Mouse (Mus musculus): ENCODE results near the gene H2-Ob. TPM values are rescaled to one million over a fixed set of nuclear protein-coding genes. Genes with fewer than 3 reads are reported as not detected.
A peak's percentile ranks its signal among the peaks of the same experiment; 100 is the strongest.
"Not testable (repeated sequence)": the region's sequence is repeated elsewhere in the genome, so short reads cannot be mapped to it uniquely, and the experiment has no call there.

H2-Ob gene
- polyA plus RNA-seq, 1 experiment from 2014 or later = not detected

DNA sequence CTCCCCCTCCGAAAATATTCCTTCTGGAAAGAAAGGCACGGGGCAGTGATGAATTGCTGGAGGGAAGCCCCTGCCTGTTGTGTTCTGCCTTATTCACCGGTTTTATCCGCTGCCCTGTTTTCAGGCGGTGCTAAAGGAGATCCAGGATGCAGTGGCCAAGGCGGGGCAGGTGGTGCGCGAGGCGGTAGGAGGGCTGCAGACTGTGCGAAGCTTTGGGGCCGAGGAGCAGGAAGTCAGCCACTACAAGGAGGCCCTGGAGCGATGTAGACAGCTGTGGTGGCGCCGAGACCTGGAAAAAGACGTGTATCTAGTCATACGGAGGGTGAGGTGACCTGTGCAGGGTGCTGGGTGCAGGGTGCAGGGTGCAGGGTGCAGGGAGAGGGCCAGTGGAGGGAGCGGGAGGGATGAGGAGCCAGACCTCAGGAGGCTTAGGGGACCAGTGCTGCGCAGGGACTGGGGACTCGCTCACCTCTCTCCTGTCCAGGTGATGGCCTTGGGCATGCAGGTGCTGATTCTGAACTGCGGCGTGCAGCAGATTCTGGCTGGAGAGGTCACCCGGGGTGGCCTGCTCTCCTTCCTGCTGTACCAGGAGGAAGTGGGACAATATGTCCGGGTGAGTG is 26.8 kb upstream of the H2-Ob start:
- H3K9me3 ChIP-seq (ENCODE audit: control insufficient read depth, low read length) = no peaks in the 10 kb centered on the region
- H3K27me3 ChIP-seq (ENCODE audit: control insufficient read depth, insufficient read depth, low read length) = peaks cover 14% of the 10 kb centered on the region; the same call in 1 of the 2 replicates
- H3K9ac ChIP-seq (replicated peaks; ENCODE audit: low read length) = no peak overlapping the region
- no peaks in the 10 kb centered on the region for H3K4me1 ChIP-seq (ENCODE audit: control insufficient read depth, insufficient read depth, low read length)
- no peak overlapping the region for H3K4me2 ChIP-seq (ENCODE audit: low read length)
- ATAC-seq (ENCODE audit: low FRiP score, low TSS enrichment) = no peak
- H3K27ac ChIP-seq (replicated peaks; ENCODE audit: low read depth, low read length) = no peak overlapping the region
- WGBS = 18% methylated on average over 23 of the region's 23 CpGs
- H3K36me3 ChIP-seq (ENCODE audit: control insufficient read depth, insufficient read depth, low read length) = no peaks in the 10 kb centered on the region
- DNase-seq = no peak
- no peak overlapping the region for H3K4me3 ChIP-seq (replicated peaks; ENCODE audit: low read depth, low read length)

DNA sequence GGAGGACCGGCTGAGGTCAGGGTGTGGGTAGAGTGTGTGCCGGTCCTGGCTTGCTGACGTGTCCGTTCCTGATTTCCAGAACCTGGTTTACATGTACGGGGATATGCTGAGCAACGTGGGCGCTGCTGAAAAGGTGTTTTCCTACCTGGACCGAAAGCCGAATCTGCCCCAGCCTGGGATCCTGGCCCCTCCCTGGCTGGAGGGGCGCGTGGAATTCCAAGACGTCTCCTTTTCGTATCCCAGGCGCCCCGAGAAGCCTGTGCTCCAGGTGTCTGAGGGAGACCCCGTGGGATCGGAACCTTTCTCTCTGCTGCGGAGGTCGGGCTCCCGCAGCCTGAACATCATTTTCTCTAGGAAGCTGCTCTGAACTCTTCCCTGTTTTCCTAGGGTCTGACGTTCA is 24.8 kb upstream of the H2-Ob start:
- Histone ChIP-seq H3K27ac (replicated peaks; ENCODE audit: low read depth, low read length) (no peak overlapping the region), H3K4me1 (ENCODE audit: control insufficient read depth, insufficient read depth, low read length) (no peaks in the 10 kb centered on the region), H3K9me3 (ENCODE audit: control insufficient read depth, low read length) (no peaks in the 10 kb centered on the region), H3K4me3 (replicated peaks; ENCODE audit: low read depth, low read length) (no peak overlapping the region), H3K27me3 (ENCODE audit: control insufficient read depth, insufficient read depth, low read length) (peaks cover 14% of the 10 kb centered on the region; the same call in 1 of the 2 replicates), H3K9ac (replicated peaks; ENCODE audit: low read length) (no peak overlapping the region), H3K4me2 (ENCODE audit: low read length) (peak overlapping the region; percentile 17; the same call in 1 of the 2 replicates), H3K36me3 (ENCODE audit: control insufficient read depth, insufficient read depth, low read length) (no peaks in the 10 kb centered on the region)
- no peak for DNase-seq
- WGBS = 47% methylated on average over 21 of the region's 21 CpGs
- ATAC-seq (ENCODE audit: low FRiP score, low TSS enrichment) = no peak

DNA sequence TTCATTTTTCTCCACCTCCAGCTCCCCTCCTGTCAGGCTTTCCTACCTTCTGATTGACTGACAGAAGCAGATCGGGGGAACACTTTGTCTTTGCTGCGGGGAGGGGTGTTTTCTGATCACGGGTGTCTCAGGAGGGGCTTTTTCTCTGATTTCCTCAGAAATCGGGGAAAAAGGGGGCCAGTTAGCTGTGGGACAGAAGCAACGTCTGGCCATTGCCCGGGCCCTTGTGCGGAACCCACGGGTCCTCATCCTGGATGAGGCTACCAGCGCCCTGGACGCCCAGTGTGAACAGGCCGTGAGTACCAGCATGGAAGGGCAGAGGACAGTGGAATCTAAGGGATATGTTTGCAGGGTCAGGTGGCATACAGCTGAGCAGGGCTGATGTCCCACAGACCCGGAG is 23.5 kb upstream of the H2-Ob start:
- WGBS = 87% methylated on average over 12 of the region's 12 CpGs
- no peak for ATAC-seq (ENCODE audit: low FRiP score, low TSS enrichment)
- Histone ChIP-seq H3K4me3 (replicated peaks; ENCODE audit: low read depth, low read length) (no peak overlapping the region), H3K36me3 (ENCODE audit: control insufficient read depth, insufficient read depth, low read length) (no peaks in the 10 kb centered on the region), H3K27ac (replicated peaks; ENCODE audit: low read depth, low read length) (no peak overlapping the region), H3K9ac (replicated peaks; ENCODE audit: low read length) (no peak overlapping the region), H3K9me3 (ENCODE audit: control insufficient read depth, low read length) (no peaks in the 10 kb centered on the region), H3K4me2 (ENCODE audit: low read length) (no peak overlapping the region), H3K4me1 (ENCODE audit: control insufficient read depth, insufficient read depth, low read length) (no peaks in the 10 kb centered on the region), H3K27me3 (ENCODE audit: control insufficient read depth, insufficient read depth, low read length) (peaks cover 14% of the 10 kb centered on the region; the same call in 1 of the 2 replicates)
- DNase-seq = no peak

DNA sequence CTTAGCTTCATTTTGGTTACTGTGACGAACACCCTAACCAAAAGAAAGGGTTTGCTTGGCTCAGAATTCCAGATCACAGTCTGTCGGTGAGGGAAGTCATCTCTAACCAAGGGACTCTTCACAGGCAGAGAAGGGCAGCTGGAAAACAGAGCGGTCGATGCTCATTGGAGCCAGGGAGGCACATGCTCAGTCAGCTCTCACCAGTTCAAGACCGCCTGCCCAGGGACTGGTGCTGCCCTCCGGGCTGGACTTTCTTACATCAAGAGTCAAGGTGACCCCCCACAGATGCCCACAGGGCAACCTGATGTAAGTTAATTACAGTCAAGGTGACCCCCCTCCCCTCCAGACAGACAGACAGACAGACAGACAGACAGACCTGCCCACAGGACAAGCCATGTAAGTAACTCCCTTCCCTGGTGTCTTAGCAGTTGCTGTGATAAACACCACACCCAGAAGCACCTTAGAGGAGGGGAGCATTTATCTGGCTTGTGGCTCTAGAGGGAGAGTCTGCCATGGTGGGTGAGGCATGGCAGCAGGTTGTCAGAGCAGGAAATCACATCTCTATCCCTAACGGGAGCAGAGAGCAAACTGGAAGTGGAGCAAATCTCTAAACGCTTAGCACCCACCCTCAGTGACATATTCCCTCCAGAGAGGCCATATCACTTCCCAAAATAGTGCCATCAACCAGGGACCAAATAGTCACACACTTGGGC is 21.3 kb upstream of the H2-Ob start:
- H3K27me3 ChIP-seq (ENCODE audit: control insufficient read depth, insufficient read depth, low read length) = peaks cover 9% of the 10 kb centered on the region; the same call in 1 of the 2 replicates
- no peaks in the 10 kb centered on the region for H3K9me3 ChIP-seq (ENCODE audit: control insufficient read depth, low read length)
- no peak overlapping the region for H3K27ac ChIP-seq (replicated peaks; ENCODE audit: low read depth, low read length)
- DNase-seq (no peak), ATAC-seq (ENCODE audit: low FRiP score, low TSS enrichment) (no peak)
- 83% methylated on average over 8 of the region's 8 CpGs for WGBS
- H3K9ac ChIP-seq (replicated peaks; ENCODE audit: low read length) = no peak overlapping the region
- no peak overlapping the region for H3K4me2 ChIP-seq (ENCODE audit: low read length)
- no peak overlapping the region for H3K4me3 ChIP-seq (replicated peaks; ENCODE audit: low read depth, low read length)
- no peaks in the 10 kb centered on the region for H3K4me1 ChIP-seq (ENCODE audit: control insufficient read depth, insufficient read depth, low read length)
- H3K36me3 ChIP-seq (ENCODE audit: control insufficient read depth, insufficient read depth, low read length) = no peaks in the 10 kb centered on the region

DNA sequence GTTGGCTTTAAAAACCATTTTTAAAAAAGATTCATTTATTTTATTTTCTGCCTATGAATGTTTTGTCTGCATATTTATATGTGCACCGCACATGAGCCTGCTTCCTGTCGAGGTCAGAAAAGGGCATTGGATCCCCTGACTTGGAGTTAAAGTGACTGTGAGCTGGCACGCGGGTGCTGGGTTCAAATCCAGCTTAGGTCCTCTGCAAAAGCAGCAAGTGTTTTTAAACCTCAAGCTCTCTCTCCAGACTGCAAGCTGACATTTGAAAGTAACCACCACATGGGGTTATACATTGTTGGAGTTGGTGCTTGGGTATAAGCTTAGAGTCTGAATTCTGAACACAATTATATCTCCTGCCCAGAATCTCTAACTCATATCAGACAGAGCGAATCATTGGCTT is 20.7 kb upstream of the H2-Ob start:
- H3K4me2 ChIP-seq (ENCODE audit: low read length) = no peak overlapping the region
- no peak for DNase-seq
- WGBS = 90% methylated on average over 5 of the region's 5 CpGs

DNA sequence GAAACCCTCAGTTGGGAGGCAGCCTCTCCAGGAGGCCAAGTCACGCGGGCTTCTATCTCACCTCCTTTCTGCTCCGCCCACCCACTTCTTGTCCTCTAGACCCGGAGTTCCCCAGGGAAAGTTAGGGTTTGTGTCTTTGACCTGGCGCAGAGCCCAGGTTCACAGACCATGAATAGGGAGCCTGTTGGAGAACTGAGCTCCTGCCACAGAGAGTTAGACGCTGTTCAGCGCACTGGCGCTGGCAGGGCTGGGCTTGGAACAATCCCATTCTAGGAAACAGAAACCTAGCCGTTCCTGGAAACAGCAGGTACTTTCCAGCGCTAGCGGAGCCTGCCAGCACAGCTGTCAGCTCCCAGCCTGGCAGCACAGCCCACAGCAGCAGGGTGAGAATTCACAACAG is 20.0 kb upstream of the H2-Ob start:
- no peaks in the 10 kb centered on the region for H3K27me3 ChIP-seq (ENCODE audit: control insufficient read depth, insufficient read depth, low read length)
- WGBS = 79% methylated on average over 11 of the region's 11 CpGs

More for the DNA sequence above, 20.7 kb upstream of the H2-Ob start:
- Histone ChIP-seq H3K9ac (replicated peaks; ENCODE audit: low read length) (no peak overlapping the region), H3K9me3 (ENCODE audit: control insufficient read depth, low read length) (no peaks in the 10 kb centered on the region), H3K4me1 (ENCODE audit: control insufficient read depth, insufficient read depth, low read length) (no peaks in the 10 kb centered on the region), H3K36me3 (ENCODE audit: control insufficient read depth, insufficient read depth, low read length) (no peaks in the 10 kb centered on the region), H3K27ac (replicated peaks; ENCODE audit: low read depth, low read length) (no peak overlapping the region), H3K4me3 (replicated peaks; ENCODE audit: low read depth, low read length) (no peak overlapping the region), H3K27me3 (ENCODE audit: control insufficient read depth, insufficient read depth, low read length) (peaks cover 6% of the 10 kb centered on the region; the same call in 1 of the 2 replicates)
- no peak for ATAC-seq (ENCODE audit: low FRiP score, low TSS enrichment)

DNA sequence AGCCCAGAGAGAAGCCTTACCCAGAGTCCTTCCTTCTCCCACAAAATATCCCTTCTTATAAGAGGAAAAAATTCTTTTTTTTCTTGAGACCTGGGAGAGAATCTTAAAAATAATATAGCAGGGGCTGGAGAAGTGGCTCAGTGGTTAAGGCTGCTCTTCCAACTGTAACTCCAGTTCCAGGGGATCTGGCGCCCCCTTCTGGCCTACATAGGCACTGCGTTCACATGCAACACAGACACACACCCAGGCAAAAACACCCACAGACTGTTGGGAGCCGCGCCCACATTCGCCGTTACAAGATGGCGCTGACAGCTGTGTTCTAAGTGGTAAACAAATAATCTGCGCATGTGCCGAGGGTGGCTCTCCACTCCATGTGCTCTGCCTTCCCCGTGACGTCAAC is 19.6 kb upstream of the H2-Ob start:
- not testable (repeated sequence) for H3K36me3 ChIP-seq (ENCODE audit: control insufficient read depth, insufficient read depth, low read length); H3K4me2 ChIP-seq (ENCODE audit: low read length); H3K9ac ChIP-seq (replicated peaks; ENCODE audit: low read length); H3K4me1 ChIP-seq (ENCODE audit: control insufficient read depth, insufficient read depth, low read length); H3K4me3 ChIP-seq (replicated peaks; ENCODE audit: low read depth, low read length); H3K9me3 ChIP-seq (ENCODE audit: control insufficient read depth, low read length); ATAC-seq (ENCODE audit: low FRiP score, low TSS enrichment); H3K27me3 ChIP-seq (ENCODE audit: control insufficient read depth, insufficient read depth, low read length); H3K27ac ChIP-seq (replicated peaks; ENCODE audit: low read depth, low read length); DNase-seq
- 89% methylated on average over 7 of the region's 11 CpGs for WGBS

More for the DNA sequence above, 20.0 kb upstream of the H2-Ob start:
- no peaks in the 10 kb centered on the region for H3K4me1 ChIP-seq (ENCODE audit: control insufficient read depth, insufficient read depth, low read length)
- no peak overlapping the region for H3K9ac ChIP-seq (replicated peaks; ENCODE audit: low read length)
- ATAC-seq (ENCODE audit: low FRiP score, low TSS enrichment) (no peak), DNase-seq (no peak)
- H3K27ac ChIP-seq (replicated peaks; ENCODE audit: low read depth, low read length) = no peak overlapping the region
- H3K9me3 ChIP-seq (ENCODE audit: control insufficient read depth, low read length) = no peaks in the 10 kb centered on the region
- no peak overlapping the region for H3K4me2 ChIP-seq (ENCODE audit: low read length)
- no peak overlapping the region for H3K4me3 ChIP-seq (replicated peaks; ENCODE audit: low read depth, low read length)
- no peaks in the 10 kb centered on the region for H3K36me3 ChIP-seq (ENCODE audit: control insufficient read depth, insufficient read depth, low read length)

DNA sequence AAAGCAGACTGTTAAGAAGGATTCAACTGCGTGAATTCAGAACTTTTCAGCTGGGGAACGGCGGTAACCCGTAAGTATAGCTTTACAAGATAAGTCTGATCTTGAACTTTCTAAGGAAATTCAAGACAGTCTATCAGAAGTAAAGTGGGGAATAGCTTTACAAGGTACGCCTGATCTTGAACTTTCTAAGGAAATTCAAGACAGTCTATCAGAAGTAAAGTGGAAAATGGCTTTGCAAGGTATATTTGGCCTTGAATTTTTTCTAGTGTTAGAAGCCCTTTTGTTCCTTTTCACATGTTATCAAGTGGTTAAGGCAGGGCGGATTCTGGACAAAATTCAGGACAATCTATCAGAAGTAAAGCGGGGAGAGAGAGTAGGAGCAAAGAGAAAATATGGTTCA is 18.9 kb upstream of the H2-Ob start:
- H3K4me3 ChIP-seq (replicated peaks; ENCODE audit: low read depth, low read length); H3K4me2 ChIP-seq (ENCODE audit: low read length); H3K9me3 ChIP-seq (ENCODE audit: control insufficient read depth, low read length); DNase-seq; ATAC-seq (ENCODE audit: low FRiP score, low TSS enrichment); H3K27me3 ChIP-seq (ENCODE audit: control insufficient read depth, insufficient read depth, low read length); H3K9ac ChIP-seq (replicated peaks; ENCODE audit: low read length); H3K27ac ChIP-seq (replicated peaks; ENCODE audit: low read depth, low read length); H3K36me3 ChIP-seq (ENCODE audit: control insufficient read depth, insufficient read depth, low read length); H3K4me1 ChIP-seq (ENCODE audit: control insufficient read depth, insufficient read depth, low read length): not testable (repeated sequence)
- 90% methylated on average over 3 of the region's 7 CpGs for WGBS

DNA sequence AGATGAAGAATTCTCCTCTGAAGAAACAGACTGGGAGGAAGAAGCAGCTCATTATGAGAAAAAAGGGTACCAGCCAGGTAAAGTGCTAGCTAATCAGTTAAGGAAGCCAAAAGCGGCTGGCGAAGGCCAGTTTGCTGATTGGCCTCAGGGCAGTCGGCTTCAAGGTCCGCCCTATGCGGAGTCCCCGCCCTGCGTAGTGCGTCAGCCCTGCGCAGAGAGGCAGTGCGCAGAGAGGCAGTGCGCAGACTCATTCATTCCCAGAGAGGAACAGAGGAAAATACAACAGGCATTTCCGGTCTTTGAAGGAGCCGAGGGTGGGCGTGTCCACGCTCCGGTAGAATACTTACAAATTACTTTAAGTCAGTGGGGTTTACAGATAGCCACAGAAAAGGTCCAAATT is 18.3 kb upstream of the H2-Ob start:
- DNase-seq; ATAC-seq (ENCODE audit: low FRiP score, low TSS enrichment); H3K27ac ChIP-seq (replicated peaks; ENCODE audit: low read depth, low read length); H3K36me3 ChIP-seq (ENCODE audit: control insufficient read depth, insufficient read depth, low read length); H3K9ac ChIP-seq (replicated peaks; ENCODE audit: low read length); H3K4me2 ChIP-seq (ENCODE audit: low read length); H3K4me3 ChIP-seq (replicated peaks; ENCODE audit: low read depth, low read length); H3K9me3 ChIP-seq (ENCODE audit: control insufficient read depth, low read length); H3K27me3 ChIP-seq (ENCODE audit: control insufficient read depth, insufficient read depth, low read length); H3K4me1 ChIP-seq (ENCODE audit: control insufficient read depth, insufficient read depth, low read length): not testable (repeated sequence)
- 93% methylated on average over 5 of the region's 16 CpGs for WGBS
